Mouse (Mus musculus): ENCODE results near the gene Grik2. TPM values are rescaled to one million over a fixed set of nuclear protein-coding genes. Genes with fewer than 3 reads are reported as not detected.

The Grik2 gene
- total RNA-seq (2014; rRNA removed) (145 and 151 TPM in 2 replicates), polyA plus RNA-seq (2015; fragmentation: Nextera tagmentation; extraction: Ambion mirVana) (25.6 and 28.7 TPM in 2 replicates)

DNA sequence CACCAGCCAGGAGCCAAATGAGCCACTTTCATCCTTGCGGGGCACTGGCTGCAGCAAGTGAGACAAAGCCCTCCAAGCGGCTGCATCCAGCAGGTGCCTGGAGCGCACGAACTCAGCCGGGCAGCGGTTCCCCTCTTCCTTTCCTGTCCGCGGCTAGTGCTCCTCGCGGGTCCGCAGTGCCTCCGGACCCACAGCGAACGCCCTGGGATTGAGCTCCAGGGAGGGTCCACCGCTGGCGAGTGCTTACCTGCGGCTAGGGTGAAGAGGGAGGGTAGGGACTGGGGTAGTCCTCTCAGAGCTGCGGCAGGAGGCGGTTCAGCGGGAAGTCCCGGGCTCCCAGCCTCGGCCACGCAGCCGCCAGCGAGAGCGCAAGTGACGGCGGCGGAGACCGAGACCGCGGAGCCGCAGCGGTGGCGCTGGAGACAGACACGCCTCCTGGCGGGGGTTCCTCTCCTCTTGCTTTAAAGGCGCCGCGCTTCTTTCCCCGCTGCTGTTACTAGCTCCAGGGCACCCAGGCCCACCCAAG is at the start of gene Grik2:
Gene Grik2 (minus strand): TSS at position 386 of the 526 bp plus-strand sequence.
- ATAC-seq (ENCODE audit: low FRiP score) = peak; percentile 85
- H3K27ac ChIP-seq (ENCODE audit: low read depth, low read length) = peak within 1 kb of the TSS; percentile 79
- H3K4me3 ChIP-seq (ENCODE audit: low read depth, low read length) = peak within 1 kb of the TSS; percentile 87
- no peaks in the 10 kb centered on the region for H3K27me3 ChIP-seq (ENCODE audit: insufficient read depth, low read length)
- peak; percentile 69 for TF ChIP-seq CTCF (IDR thresholded peaks at IDR 0.05)
- H3K9me3 ChIP-seq (ENCODE audit: low read length) = no peaks in the 10 kb centered on the region
- H3K36me3 ChIP-seq (ENCODE audit: insufficient read depth, low read length) = no peaks in the 10 kb centered on the region
- peaks cover 12% of the 10 kb centered on the region; the same call in 1 of the 2 replicates for H3K4me1 ChIP-seq (ENCODE audit: insufficient read depth, low read length)
- peak within 1 kb of the TSS; percentile 85 for H3K9ac ChIP-seq (replicated peaks; ENCODE audit: low read length, poor library complexity, severe bottlenecking)
- DNase-seq (ENCODE audit: low spot score) = peak; percentile 90
- WGBS = under 1% methylated on average over 37 of the region's 41 CpGs
- H3K4me2 ChIP-seq (ENCODE audit: low read depth, low read length, poor library complexity, severe bottlenecking) = peak within 1 kb of the TSS; percentile 52

- TF ChIP-seq CTCF (IDR thresholded peaks at IDR 0.05) = no peak
- no peak overlapping the region for H3K9ac ChIP-seq (replicated peaks; ENCODE audit: low read length, poor library complexity, severe bottlenecking)
- ATAC-seq (ENCODE audit: low FRiP score) = no peak
- no peak overlapping the region for H3K27ac ChIP-seq (ENCODE audit: low read depth, low read length)
- no peaks in the 10 kb centered on the region for H3K27me3 ChIP-seq (ENCODE audit: insufficient read depth, low read length)
- no peak for DNase-seq (ENCODE audit: low spot score)
- H3K4me1 ChIP-seq (ENCODE audit: insufficient read depth, low read length) = no peaks in the 10 kb centered on the region
- WGBS = 81% methylated on average over 3 of the region's 3 CpGs
- H3K36me3 ChIP-seq (ENCODE audit: insufficient read depth, low read length) = no peaks in the 10 kb centered on the region
- H3K4me3 ChIP-seq (ENCODE audit: low read depth, low read length) = no peak overlapping the region
- H3K4me2 ChIP-seq (ENCODE audit: low read depth, low read length, poor library complexity, severe bottlenecking) = no peak overlapping the region
- H3K9me3 ChIP-seq (ENCODE audit: low read length) = no peaks in the 10 kb centered on the region
Measured at GRCm38 (mm10) chr10:49834392-49834791, 45.8 kb upstream of the Grik2 start.

DNA sequence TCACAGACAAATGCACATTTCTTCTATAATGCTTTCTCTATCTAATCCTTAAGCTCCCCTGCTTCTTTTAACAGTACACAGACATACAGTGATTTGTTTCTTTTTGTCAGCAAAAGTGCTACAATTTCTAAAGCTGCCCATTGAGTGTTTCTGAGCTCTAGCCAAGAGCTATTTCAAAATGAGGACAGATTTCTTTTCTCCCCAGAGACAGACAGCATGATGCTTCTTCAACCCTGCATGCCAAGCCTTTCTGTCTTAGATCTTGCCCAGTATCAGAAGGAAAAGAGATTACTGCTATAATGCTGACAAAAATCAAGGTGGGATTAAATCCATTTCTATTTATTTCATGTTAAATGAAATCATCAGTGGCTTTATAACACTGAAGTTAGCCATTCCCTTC is 18.7 kb upstream of the Grik2 start:
- H3K27ac ChIP-seq (ENCODE audit: low read depth, low read length) = no peak overlapping the region
- DNase-seq (ENCODE audit: low spot score) (peak; percentile 39), ATAC-seq (ENCODE audit: low FRiP score) (no peak)
- H3K4me1 ChIP-seq (ENCODE audit: insufficient read depth, low read length) = no peaks in the 10 kb centered on the region
- H3K4me2 ChIP-seq (ENCODE audit: low read depth, low read length, poor library complexity, severe bottlenecking) = no peak overlapping the region
- TF ChIP-seq CTCF (IDR thresholded peaks at IDR 0.05) = no peak
- no peak overlapping the region for H3K4me3 ChIP-seq (ENCODE audit: low read depth, low read length)
- no peaks in the 10 kb centered on the region for H3K9me3 ChIP-seq (ENCODE audit: low read length)
- H3K27me3 ChIP-seq (ENCODE audit: insufficient read depth, low read length) = no peaks in the 10 kb centered on the region
- H3K36me3 ChIP-seq (ENCODE audit: insufficient read depth, low read length) = no peaks in the 10 kb centered on the region
- H3K9ac ChIP-seq (replicated peaks; ENCODE audit: low read length, poor library complexity, severe bottlenecking) = no peak overlapping the region

GRCm38 (mm10) chr10:49801001-49801400 is 12.4 kb upstream of the Grik2 start:
- WGBS = 89% methylated on average over 1 of the region's 1 CpGs
- H3K9ac ChIP-seq (replicated peaks; ENCODE audit: low read length, poor library complexity, severe bottlenecking) = no peak overlapping the region
- no peaks in the 10 kb centered on the region for H3K27me3 ChIP-seq (ENCODE audit: insufficient read depth, low read length)
- no peaks in the 10 kb centered on the region for H3K9me3 ChIP-seq (ENCODE audit: low read length)
- no peak overlapping the region for H3K4me2 ChIP-seq (ENCODE audit: low read depth, low read length, poor library complexity, severe bottlenecking)
- no peaks in the 10 kb centered on the region for H3K36me3 ChIP-seq (ENCODE audit: insufficient read depth, low read length)
- no peak for DNase-seq (ENCODE audit: low spot score)
- no peak overlapping the region for H3K4me3 ChIP-seq (ENCODE audit: low read depth, low read length)
- no peak for TF ChIP-seq CTCF (IDR thresholded peaks at IDR 0.05)
- H3K27ac ChIP-seq (ENCODE audit: low read depth, low read length) = no peak overlapping the region
- ATAC-seq (ENCODE audit: low FRiP score) = no peak
- H3K4me1 ChIP-seq (ENCODE audit: insufficient read depth, low read length) = no peaks in the 10 kb centered on the region

DNA sequence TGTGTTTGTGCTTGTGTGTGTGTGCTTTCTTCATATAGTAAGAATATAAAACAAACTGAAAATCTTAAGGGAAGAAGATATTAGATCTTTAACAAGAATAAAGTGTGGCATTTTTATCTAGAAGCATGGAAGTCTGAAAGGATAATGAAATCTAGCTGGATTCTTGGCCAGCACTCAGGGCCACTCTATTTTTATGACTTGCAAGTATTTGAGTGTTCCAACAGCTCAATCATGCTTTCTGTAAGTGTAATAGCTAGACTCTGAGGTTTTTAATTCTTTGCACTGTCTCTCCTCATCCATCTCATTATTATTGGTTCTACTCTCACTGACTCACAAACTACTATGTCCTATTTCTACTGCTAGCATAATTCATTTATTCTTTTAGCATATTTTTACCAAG is 5.6 kb upstream of the Grik2 start:
- H3K9me3 ChIP-seq (ENCODE audit: low read length) = no peaks in the 10 kb centered on the region
- no peak overlapping the region for H3K4me2 ChIP-seq (ENCODE audit: low read depth, low read length, poor library complexity, severe bottlenecking)
- H3K27me3 ChIP-seq (ENCODE audit: insufficient read depth, low read length) = no peaks in the 10 kb centered on the region
- DNase-seq (ENCODE audit: low spot score) (no peak), ATAC-seq (ENCODE audit: low FRiP score) (no peak)
- no peak overlapping the region for H3K4me3 ChIP-seq (ENCODE audit: low read depth, low read length)
- H3K36me3 ChIP-seq (ENCODE audit: insufficient read depth, low read length) = no peaks in the 10 kb centered on the region
- no peak for TF ChIP-seq CTCF (IDR thresholded peaks at IDR 0.05)
- peaks cover 12% of the 10 kb centered on the region; the same call in 1 of the 2 replicates for H3K4me1 ChIP-seq (ENCODE audit: insufficient read depth, low read length)
- no peak overlapping the region for H3K27ac ChIP-seq (ENCODE audit: low read depth, low read length)
- no peak overlapping the region for H3K9ac ChIP-seq (replicated peaks; ENCODE audit: low read length, poor library complexity, severe bottlenecking)

DNA sequence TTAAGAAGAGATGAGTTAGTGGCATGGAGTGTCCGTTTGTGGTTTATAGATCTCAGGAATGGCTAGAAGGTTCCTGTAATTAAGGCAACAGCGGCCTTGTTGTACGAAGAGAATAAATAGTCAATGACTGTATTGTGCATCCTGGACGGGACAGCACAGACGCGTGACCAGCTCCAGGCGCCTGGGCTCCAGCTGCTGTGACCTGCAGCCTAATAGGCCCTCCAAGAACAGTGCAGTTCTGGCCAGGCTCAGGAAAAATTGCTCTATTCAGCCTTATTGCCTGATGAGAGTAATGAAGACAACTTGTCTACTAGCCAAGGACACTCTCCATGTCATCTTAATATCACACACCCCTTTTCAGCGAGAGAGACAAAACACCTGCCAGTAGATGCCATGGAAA is 1.8 kb upstream of the Grik2 start:
- peak; percentile 27 for DNase-seq (ENCODE audit: low spot score)
- 40% methylated on average over 8 of the region's 8 CpGs for WGBS
- no peaks in the 10 kb centered on the region for H3K36me3 ChIP-seq (ENCODE audit: insufficient read depth, low read length)
- no peak for TF ChIP-seq CTCF (IDR thresholded peaks at IDR 0.05)
- H3K27ac ChIP-seq (ENCODE audit: low read depth, low read length) = no peak overlapping the region
- no peaks in the 10 kb centered on the region for H3K27me3 ChIP-seq (ENCODE audit: insufficient read depth, low read length)
- no peak overlapping the region for H3K9ac ChIP-seq (replicated peaks; ENCODE audit: low read length, poor library complexity, severe bottlenecking)
- H3K4me2 ChIP-seq (ENCODE audit: low read depth, low read length, poor library complexity, severe bottlenecking) = peak overlapping the region; percentile 52
- H3K9me3 ChIP-seq (ENCODE audit: low read length) = no peaks in the 10 kb centered on the region
- ATAC-seq (ENCODE audit: low FRiP score) = no peak
- peak overlapping the region; percentile 87; the same call in 1 of the 2 replicates for H3K4me3 ChIP-seq (ENCODE audit: low read depth, low read length)
- peaks cover 12% of the 10 kb centered on the region; the same call in 1 of the 2 replicates for H3K4me1 ChIP-seq (ENCODE audit: insufficient read depth, low read length)

Data from midbrain, postnatal 0 days (tissue).